17 mouse cellular contexts compared by ENCODE assay signal in genomic region chr17:8708006-8708405, GRCm38 (mm10).
"Had no signal": no experiment of that assay in that cellular context is flagged by ENCODE, and none has a peak within 500 bp of the region (broad histone marks: within the 10 kb centered on the region; RNA-seq: fewer than 3 reads in every experiment).

No protein-coding gene starts in this region.

- H3K9me3 ChIP-seq: midbrain, embryonic 12.5 days; neural tube, embryonic 13.5 days; neural tube, embryonic 15.5 days had no signal

- ATAC-seq: midbrain, embryonic 16.5 days had no signal

- H3K9ac ChIP-seq: lung, embryonic 14.5 days; midbrain, embryonic 12.5 days; neural tube, embryonic 13.5 days; neural tube, embryonic 15.5 days had no signal

- DNase-seq: lung, embryonic 14.5 days; lung, postnatal 10 days; lung, postnatal 4 days; midbrain, embryonic 14.5 days; retina, postnatal 1 day; right cerebral cortex, adult 18-20 months; right cerebral cortex, postnatal 4 days; spleen, adult 18-20 months; thymus, adult 18-20 months; thymus, postnatal 14 days; thymus, postnatal 36 days had no signal

- H3K27me3 ChIP-seq: midbrain, embryonic 12.5 days; neural tube, embryonic 13.5 days; neural tube, embryonic 15.5 days had no signal

- H3K4me2 ChIP-seq: lung, embryonic 14.5 days; midbrain, embryonic 12.5 days; neural tube, embryonic 13.5 days; neural tube, embryonic 15.5 days had no signal

- H3K4me3 ChIP-seq: midbrain, embryonic 10.5 days; midbrain, embryonic 12.5 days; myocyte; neural tube, embryonic 13.5 days; neural tube, embryonic 15.5 days had no signal

- H3K4me1 ChIP-seq: midbrain, embryonic 10.5 days; midbrain, embryonic 12.5 days; neural tube, embryonic 13.5 days; neural tube, embryonic 15.5 days had no signal

- H3K27ac ChIP-seq: midbrain, embryonic 10.5 days; midbrain, embryonic 12.5 days; neural tube, embryonic 13.5 days; neural tube, embryonic 15.5 days had no signal

- H3K36me3 ChIP-seq: midbrain, embryonic 10.5 days; midbrain, embryonic 12.5 days; neural tube, embryonic 13.5 days; neural tube, embryonic 15.5 days had no signal
